Mouse (Mus musculus) liver, embryonic 11.5 days (tissue): Measurements from ENCODE around the gene Stxbp3. TPM values are rescaled to one million over a fixed set of nuclear protein-coding genes. Genes with fewer than 3 reads are reported as not detected.

Experiments used
- polyA plus RNA-seq: library from polyadenylated mRNA; unstranded; fragments of >200 nt; fragmentation: Nextera tagmentation; extraction: Ambion mirVana; gene quantifications from 2 replicates; pipeline ENCODE4 v1.2.1, GENCODE M21; 2014

The Stxbp3 gene
- polyA plus RNA-seq, 1 experiment from 2014 or later, result 35.6 TPM

Other genes starting within 250 kb of the Stxbp3 start
- 3.8 and 4.5 TPM in 2 replicates for gene Wdr47, start 249.2 kb downstream of the Stxbp3 start, polyA plus RNA-seq
- gene Clcc1, start 186.6 kb downstream of the Stxbp3 start, polyA plus RNA-seq, result 65.4 and 69.9 TPM in 2 replicates
- 41.8 and 46.2 TPM in 2 replicates for gene Gpsm2, start 118.2 kb downstream of the Stxbp3 start, polyA plus RNA-seq
- 0.44 and 0.45 TPM in 2 replicates for gene Aknad1, start 100.9 kb downstream of the Stxbp3 start, polyA plus RNA-seq
- gene Fndc7, start 49.5 kb upstream of the Stxbp3 start, polyA plus RNA-seq, result 0.18 TPM in 1 of 2 replicates, not detected in the other
- 61.0 and 69.3 TPM in 2 replicates for gene Prpf38b, start 71.2 kb upstream of the Stxbp3 start, polyA plus RNA-seq
- gene Henmt1, start 99.3 kb upstream of the Stxbp3 start, polyA plus RNA-seq, result 0.29 and 0.30 TPM in 2 replicates
- not detected in 2 replicates for gene Gm9857, start 99.9 kb upstream of the Stxbp3 start, polyA plus RNA-seq
- 6.2 and 6.6 TPM in 2 replicates for gene Fam102b, start 187.1 kb upstream of the Stxbp3 start, polyA plus RNA-seq
- gene Slc25a54, start 239.9 kb upstream of the Stxbp3 start, polyA plus RNA-seq, result not detected in 2 replicates